Mouse (Mus musculus) ES-E14 (cell line): Measurements from ENCODE around the gene Acan.

ENCODE experiments used
- CHD2 ChIP-seq: IDR thresholded peaks from 2 replicates; pipeline ENCODE4 v1.6.1; 2014; ENCODE audit warnings: mild to moderate bottlenecking, low read depth, low read length, inconsistent platforms
- HCFC1 ChIP-seq: IDR thresholded peaks from 2 replicates; pipeline ENCODE4 v1.6.1; 2012; ENCODE audit warnings: low read length, inconsistent platforms, borderline replicate concordance; ENCODE audit not compliant: insufficient read depth
- MAFK ChIP-seq: IDR thresholded peaks from 2 replicates; pipeline ENCODE4 v1.6.1; 2014; ENCODE audit warnings: mild to moderate bottlenecking, low read depth, low read length, inconsistent platforms; ENCODE audit not compliant: insufficient read depth
- ZC3H11A ChIP-seq: IDR thresholded peaks from 2 replicates; pipeline ENCODE4 v1.6.1; 2012; ENCODE audit warnings: low read depth, mild to moderate bottlenecking, inconsistent platforms, low read length, borderline replicate concordance
- ZNF384 ChIP-seq: IDR thresholded peaks from 2 replicates; pipeline ENCODE4 v1.6.1; 2012; ENCODE audit warnings: low read depth, low read length, inconsistent platforms

GRCm38 (mm10) chr7:79068231-79068630 is 14.9 kb downstream of the Acan start:
- TF ChIP-seq CHD2 (no peak), ZNF384 (no peak), HCFC1 (no peak), ZC3H11A (no peak), MAFK (no peak)
